In genomic region chr14:25628448-25629099, GRCm38 (mm10) we compare ENCODE assay signal across 11 mouse cellular contexts.
DNase-seq lines count a peak whose midpoint lies in the region; ATAC-seq and TF ChIP-seq lines count a peak whose summit lies in the region.
"Had no signal": no experiment of that assay in that cellular context is flagged by ENCODE, and none has a peak within 500 bp of the region (broad histone marks: within the 10 kb centered on the region; RNA-seq: fewer than 3 reads in every experiment).

No protein-coding gene starts in this region.

- no peak overlapping the region for H3K9ac ChIP-seq in forebrain, embryonic 12.5 days
- no peak overlapping the region for H3K9ac ChIP-seq in forebrain, postnatal 0 days
- no peak overlapping the region for H3K9ac ChIP-seq in CH12.LX (ENCODE audit: insufficient read depth, low read depth)
- H3K9ac ChIP-seq: forebrain, embryonic 13.5 days had no signal

- dilution Hi-C loops in CH12.LX (cut with MboI; ENCODE audit: extremely low pct_ligation_motif_present, extremely low pct_unique_long_range_greater_than_20kb, low sequenced_read_pairs) = no loop called here

- no peak for ATAC-seq in forebrain, embryonic 12.5 days (ENCODE audit: low FRiP score)
- no peak for ATAC-seq in forebrain, postnatal 0 days
- no peak for ATAC-seq in erythroblast, adult 5-6 weeks (replicated peaks; ENCODE audit: low FRiP score, poor library complexity, severe bottlenecking)
- ATAC-seq: forebrain, embryonic 13.5 days had no signal

- H3K27ac ChIP-seq in forebrain, embryonic 12.5 days = peak overlapping the region; percentile 46; the same call in 1 of the 2 replicates
- no peak overlapping the region for H3K27ac ChIP-seq in forebrain, postnatal 0 days (ENCODE audit: low read depth, low read length)
- H3K27ac ChIP-seq in kidney, adult 2 months (ENCODE audit: insufficient read depth, low read depth, low read length) = no peak overlapping the region
- H3K27ac ChIP-seq in CH12.LX (ENCODE audit: insufficient read depth, low read depth) = peak overlapping the region; percentile 19; the same call in 1 of the 2 replicates

- WGBS in forebrain, embryonic 12.5 days = 93% methylated on average over 5 of the region's 5 CpGs
- 90% methylated on average over 5 of the region's 5 CpGs for WGBS in forebrain, postnatal 0 days
- WGBS in kidney, adult 2 months = 60% methylated on average over 5 of the region's 5 CpGs

- no peaks in the 10 kb centered on the region for H3K9me3 ChIP-seq in forebrain, embryonic 12.5 days
- H3K9me3 ChIP-seq in forebrain, postnatal 0 days (ENCODE audit: low read length) = no peaks in the 10 kb centered on the region
- no peaks in the 10 kb centered on the region for H3K9me3 ChIP-seq in CH12.LX (replicated peaks; ENCODE audit: low read length)
- H3K9me3 ChIP-seq: forebrain, embryonic 13.5 days had no signal

- H3K79me2 ChIP-seq in CH12.LX (replicated peaks; ENCODE audit: control insufficient read depth, extremely low read depth, insufficient read depth, poor library complexity, severe bottlenecking) = 0 out of 2 replicates have a peak, but pooled peaks cover 5% of the 10 kb centered on the region

- no peak for TF ChIP-seq RAD21 in CH12.LX (IDR thresholded peaks at IDR 0.05; ENCODE audit: low read depth, low read length)

- H3K4me2 ChIP-seq in forebrain, embryonic 12.5 days = no peak overlapping the region
- H3K4me2 ChIP-seq in forebrain, postnatal 0 days (ENCODE audit: low read depth) = no peak overlapping the region
- H3K4me2 ChIP-seq in CH12.LX (ENCODE audit: insufficient read depth, low read depth, poor library complexity, severe bottlenecking) = no peak overlapping the region
- H3K4me2 ChIP-seq: forebrain, embryonic 13.5 days had no signal

- no peak for TF ChIP-seq EP300 in CH12.LX (IDR thresholded peaks at IDR 0.05; ENCODE audit: low read length)

- H3K4me1 ChIP-seq in forebrain, embryonic 12.5 days = peaks cover 54% of the 10 kb centered on the region
- peaks cover 11% of the 10 kb centered on the region; the same call in 1 of the 2 replicates for H3K4me1 ChIP-seq in forebrain, postnatal 0 days (ENCODE audit: insufficient read depth)
- 0 out of 2 replicates have a peak, but pooled peaks cover 8% of the 10 kb centered on the region for H3K4me1 ChIP-seq in kidney, adult 2 months (ENCODE audit: control insufficient read depth, insufficient read depth, low read length)
- H3K4me1 ChIP-seq in CH12.LX (ENCODE audit: control insufficient read depth in 1 of 2, insufficient read depth in 2 of 2) = peaks cover 40 to 96% of the 10 kb centered on the region in 2 experiments

- no peak for DNase-seq in forebrain, postnatal 0 days
- DNase-seq in kidney, adult 2 months = peak; percentile 41
- no peak for DNase-seq in kidney, postnatal 4 days
- no peak for DNase-seq in CH12.LX (ENCODE audit: extremely low read depth)
- DNase-seq in induced T-regulatory cell, adult 2 months (ENCODE audit: low read depth) = peak; percentile 42
- no peak for DNase-seq in frontal cortex, postnatal 14 days (ENCODE audit: low spot score in 2 of 2)
- DNase-seq: lung, postnatal 36 days; right cerebral cortex, adult 18-20 months had no signal

- H3K4me3 ChIP-seq in forebrain, embryonic 12.5 days (replicated peaks) = no peak overlapping the region
- H3K4me3 ChIP-seq in forebrain, postnatal 0 days (ENCODE audit: low read depth, low read length) = no peak overlapping the region
- H3K4me3 ChIP-seq in kidney, adult 2 months (ENCODE audit: insufficient read depth, low read depth, low read length) = no peak overlapping the region
- H3K4me3 ChIP-seq in CH12.LX (replicated peaks in 1 of 3; ENCODE audit: low read depth in 2 of 3, low read length in 2 of 3, poor library complexity in 1 of 3) = no peak overlapping the region
- H3K4me3 ChIP-seq: forebrain, embryonic 13.5 days had no signal

- no peak for TF ChIP-seq POLR2A in kidney, adult 2 months (IDR thresholded peaks at IDR 0.05; ENCODE audit: low read depth, low read length)
- no peak for TF ChIP-seq POLR2A in CH12.LX (IDR thresholded peaks at IDR 0.05; ENCODE audit: low read depth, low read length)

- H3K27me3 ChIP-seq in forebrain, embryonic 12.5 days = no peaks in the 10 kb centered on the region
- H3K27me3 ChIP-seq in forebrain, postnatal 0 days (ENCODE audit: insufficient read depth, low read length) = no peaks in the 10 kb centered on the region
- no peaks in the 10 kb centered on the region for H3K27me3 ChIP-seq in kidney, adult 2 months (replicated peaks; ENCODE audit: control insufficient read depth, insufficient read depth, low read length)
- no peaks in the 10 kb centered on the region for H3K27me3 ChIP-seq in CH12.LX (replicated peaks)
- H3K27me3 ChIP-seq: forebrain, embryonic 13.5 days had no signal

- no peak for TF ChIP-seq CTCF in forebrain, postnatal 0 days (IDR thresholded peaks at IDR 0.05; ENCODE audit: low read depth)
- no peak for TF ChIP-seq CTCF in kidney, adult 2 months (conservative IDR thresholded peaks at IDR 0.05; ENCODE audit: insufficient read depth, insufficient read length, low read depth, low read length)
- TF ChIP-seq CTCF in CH12.LX (conservative IDR thresholded peaks at IDR 0.05 in 1 of 2, IDR thresholded peaks at IDR 0.05 in 1 of 2; ENCODE audit: low read depth in 2 of 2, low read length in 2 of 2) = no peak

- peaks cover 57% of the 10 kb centered on the region for H3K36me3 ChIP-seq in forebrain, embryonic 12.5 days (replicated peaks)
- peaks cover 3% of the 10 kb centered on the region; the same call in 1 of the 2 replicates for H3K36me3 ChIP-seq in forebrain, postnatal 0 days (ENCODE audit: insufficient read depth)
- no peaks in the 10 kb centered on the region for H3K36me3 ChIP-seq in kidney, adult 2 months (ENCODE audit: control insufficient read depth, insufficient read depth, low read length)
- peaks cover 20 to 82% of the 10 kb centered on the region in 2 experiments for H3K36me3 ChIP-seq in CH12.LX (replicated peaks in 1 of 2; ENCODE audit: control insufficient read depth in 1 of 2, insufficient read depth in 1 of 2, low read length in 1 of 2)

- in situ Hi-C loops in CH12.LX (cut with MboI; ENCODE audit: low pct_ligation_motif_present, low pct_unique_long_range_greater_than_20kb, low sequenced_read_pairs) = no loop called here

TF ChIP-seq in CH12.LX, 34 proteins besides CTCF, POLR2A, EP300 and RAD21:
- peak; percentile 70 for TF ChIP-seq IRF4 (IDR thresholded peaks at IDR 0.05; ENCODE audit: low read depth, low read length)
- no peak for TF ChIP-seq TBP (conservative IDR thresholded peaks at IDR 0.05; ENCODE audit: low read depth, low read length)
TF ChIP-seq in CH12.LX: peak in this region for 1.

Comparison
In these comparisons a context has a peak if more than half of its experiments do, and no peak if none do; other contexts are left out.
1. H3K27ac ChIP-seq: peak in forebrain, embryonic 12.5 days (single experiment) and CH12.LX (single experiment); none in forebrain, postnatal 0 days (single experiment) and kidney, adult 2 months (single experiment).
2. DNase-seq: peak in kidney, adult 2 months (single experiment) and induced T-regulatory cell, adult 2 months (single experiment); none in forebrain, postnatal 0 days (single experiment), kidney, postnatal 4 days (0 of 2), CH12.LX (single experiment) and frontal cortex, postnatal 14 days (0 of 2).